Mouse (Mus musculus) intestine, postnatal 0 days (tissue): Measurements from ENCODE around the gene Kctd20. TPM values are rescaled to one million over a fixed set of nuclear protein-coding genes. Genes with fewer than 3 reads are reported as not detected.
A peak's percentile ranks its signal among the peaks of the same experiment; 100 is the strongest.

Experiments used
- ATAC-seq: fragments of 200-750 bp; cut with Nextera tagmentation; 2 replicates; pipeline ENCODE4 v1.8.0; 2017; ENCODE audit warnings: mild to moderate bottlenecking, moderate TSS enrichment, moderate library complexity
- H3K27ac ChIP-seq: fragments of 300-500 bp; sonication (generic); 2 replicates; pipeline ENCODE4 v1.5.1; 2014; ENCODE audit warnings: mild to moderate bottlenecking, low read depth, low read length, moderate library complexity
- H3K27me3 ChIP-seq: fragments of 300-500 bp; sonication (generic); replicated peaks from 2 replicates; pipeline ENCODE4 v1.6.1; 2014; ENCODE audit warnings: low read length, mixed read lengths; ENCODE audit not compliant: control insufficient read depth, insufficient read depth
- H3K36me3 ChIP-seq: fragments of 300-500 bp; sonication (generic); 2 replicates; pipeline ENCODE4 v1.6.1; 2014; ENCODE audit warnings: mild to moderate bottlenecking, moderate library complexity; ENCODE audit not compliant: control insufficient read depth, insufficient read depth
- H3K4me1 ChIP-seq: fragments of 300-500 bp; sonication (generic); replicated peaks from 2 replicates; pipeline ENCODE4 v1.6.1; 2014; ENCODE audit warnings: antibody characterized with exemption, low read length, mixed read lengths; ENCODE audit not compliant: control insufficient read depth, insufficient read depth
- H3K4me2 ChIP-seq: fragments of 300-500 bp; sonication (generic); replicated peaks from 2 replicates; pipeline ENCODE4 v1.6.1; 2014; ENCODE audit warnings: low read depth, mild to moderate bottlenecking, moderate library complexity
- H3K4me3 ChIP-seq: fragments of 300-500 bp; sonication (generic); 2 replicates; pipeline ENCODE4 v1.5.1; 2014; ENCODE audit warnings: low read depth, low read length
- H3K9ac ChIP-seq: fragments of 300-500 bp; sonication (generic); 2 replicates; pipeline ENCODE4 v1.6.1; 2014; ENCODE audit warnings: mild to moderate bottlenecking, low read depth, low read length
- H3K9me3 ChIP-seq: fragments of 300-500 bp; sonication (generic); 2 replicates; pipeline ENCODE4 v1.6.1; 2016; ENCODE audit warnings: mixed run types; ENCODE audit not compliant: control insufficient read depth
- CTCF ChIP-seq: sonication (generic); IDR thresholded peaks from 2 replicates; pipeline ENCODE4 v1.5.1; 2016; ENCODE audit warnings: low read depth, mild to moderate bottlenecking, control low read depth, antibody characterized with exemption, moderate library complexity
- WGBS: fragments of 180-500 bp; shearing (Covaris S2); extraction: QIAGEN DNeasy Blood & Tissue Kit; methylation state at CpG from one replicate; pipeline ENCODE4 v1.1.7; 2014; 5-methylcytosine and 5-hydroxymethylcytosine counted together
- polyA plus RNA-seq: library from polyadenylated mRNA; unstranded; fragments of >200 nt; fragmentation: Nextera tagmentation; extraction: Ambion mirVana; gene quantifications from 2 replicates; pipeline ENCODE4 v1.2.1, GENCODE M21; 2015

The Kctd20 gene
- polyA plus RNA-seq, 1 experiment from 2014 or later, result 25.6 TPM

- TF ChIP-seq CTCF, result peak; percentile 66
These were observed 41.6 kb upstream of the Kctd20 start for GRCm38 (mm10) chr17:28910139-28910538.

GRCm38 (mm10) chr17:28913200-28913599, 38.5 kb upstream of the Kctd20 start:
- TF ChIP-seq CTCF, result no peak
- H3K9ac ChIP-seq, result no peak overlapping the region
- peak overlapping the region; percentile 58 for H3K4me2 ChIP-seq
- peaks cover 11% of the 10 kb centered on the region; the same call in 1 of the 2 replicates for H3K36me3 ChIP-seq
- 22% methylated on average over 5 of the region's 5 CpGs for WGBS
- H3K4me3 ChIP-seq, result peak overlapping the region; percentile 32; the same call in 1 of the 2 replicates
- no peaks in the 10 kb centered on the region for H3K27me3 ChIP-seq
- 0 out of 2 replicates have a peak overlapping the region, but pooled peaks have one; percentile 80 for H3K27ac ChIP-seq
- peak; percentile 81 for ATAC-seq
- H3K4me1 ChIP-seq, result no peaks in the 10 kb centered on the region
- H3K9me3 ChIP-seq, result no peaks in the 10 kb centered on the region

More at GRCm38 (mm10) chr17:28910139-28910538, 41.6 kb upstream of the Kctd20 start:
- Histone ChIP-seq H3K4me2 (peak overlapping the region; percentile 49), H3K4me3 (peak overlapping the region; percentile 5; the same call in 1 of the 2 replicates), H3K9me3 (no peaks in the 10 kb centered on the region), H3K36me3 (peaks cover 15% of the 10 kb centered on the region; the same call in 1 of the 2 replicates), H3K4me1 (no peaks in the 10 kb centered on the region), H3K27me3 (no peaks in the 10 kb centered on the region), H3K9ac (no peak overlapping the region), H3K27ac (no peak overlapping the region)
- ATAC-seq, result peak; percentile 34
- WGBS, result 34% methylated on average over 7 of the region's 7 CpGs

- Histone ChIP-seq H3K4me1 (no peaks in the 10 kb centered on the region), H3K9ac (peak overlapping the region; percentile 26; the same call in 1 of the 2 replicates), H3K27me3 (no peaks in the 10 kb centered on the region), H3K4me3 (peak overlapping the region; percentile 32), H3K9me3 (no peaks in the 10 kb centered on the region), H3K27ac (peak overlapping the region; percentile 76), H3K36me3 (peaks cover 4% of the 10 kb centered on the region; the same call in 1 of the 2 replicates), H3K4me2 (peak overlapping the region; percentile 58)
- no peak for TF ChIP-seq CTCF
- WGBS, result 33% methylated on average over 6 of the region's 6 CpGs
- ATAC-seq, result peak; percentile 14; the same call in 1 of the 2 replicates
These were observed 37.8 kb upstream of the Kctd20 start for GRCm38 (mm10) chr17:28913940-28914339.

- ATAC-seq, result peak; percentile 80
- H3K27ac ChIP-seq, result peak within 1 kb of the TSS; percentile 76
- peak within 1 kb of the TSS; percentile 26; the same call in 1 of the 2 replicates for H3K9ac ChIP-seq
- peak within 1 kb of the TSS; percentile 58 for H3K4me2 ChIP-seq
- no peaks in the 10 kb centered on the region for H3K36me3 ChIP-seq
- H3K4me1 ChIP-seq, result no peaks in the 10 kb centered on the region
- no peaks in the 10 kb centered on the region for H3K27me3 ChIP-seq
- no peak for TF ChIP-seq CTCF
- no peaks in the 10 kb centered on the region for H3K9me3 ChIP-seq
- WGBS, result 38% methylated on average over 12 of the region's 12 CpGs
- H3K4me3 ChIP-seq, result peak within 1 kb of the TSS; percentile 32
These were observed 36.6 kb upstream of the Kctd20 start, which contains the start of gene 4930539E08Rik for GRCm38 (mm10) chr17:28915060-28915628. Gene 4930539E08Rik (minus strand): TSS chr17:28915324.

GRCm38 (mm10) chr17:28916520-28916919, 35.2 kb upstream of the Kctd20 start:
- H3K27me3 ChIP-seq, result no peaks in the 10 kb centered on the region
- no peaks in the 10 kb centered on the region for H3K9me3 ChIP-seq
- no peak for ATAC-seq
- H3K4me2 ChIP-seq, result no peak overlapping the region
- 0 out of 2 replicates have a peak, but pooled peaks cover 3% of the 10 kb centered on the region for H3K4me1 ChIP-seq
- no peak overlapping the region for H3K27ac ChIP-seq
- 88% methylated on average over 1 of the region's 1 CpGs for WGBS
- no peak overlapping the region for H3K9ac ChIP-seq
- H3K36me3 ChIP-seq, result no peaks in the 10 kb centered on the region
- no peak overlapping the region for H3K4me3 ChIP-seq
- no peak for TF ChIP-seq CTCF

GRCm38 (mm10) chr17:28921086-28921485, 30.7 kb upstream of the Kctd20 start:
- no peak overlapping the region for H3K27ac ChIP-seq
- WGBS, result 45% methylated on average over 8 of the region's 8 CpGs
- no peak overlapping the region for H3K9ac ChIP-seq
- peak; percentile 61 for ATAC-seq
- TF ChIP-seq CTCF, result no peak
- no peaks in the 10 kb centered on the region for H3K9me3 ChIP-seq
- H3K4me1 ChIP-seq, result 0 out of 2 replicates have a peak, but pooled peaks cover 6% of the 10 kb centered on the region
- no peaks in the 10 kb centered on the region for H3K27me3 ChIP-seq
- H3K36me3 ChIP-seq, result no peaks in the 10 kb centered on the region
- H3K4me3 ChIP-seq, result no peak overlapping the region
- H3K4me2 ChIP-seq, result peak overlapping the region; percentile 33; the same call in 1 of the 2 replicates
